Mouse (Mus musculus) heart, embryonic 13.5 days (tissue): ENCODE measurements at regions not wholly inside any gene's neighbourhood (a gene's known extent, or its start where the extent isn't known, plus 50 kb on each side); places are given as distances from the start of the nearest gene placed in this dataset.
"Not testable (repeated sequence)": the region's sequence is repeated elsewhere in the genome, so short reads cannot be mapped to it uniquely, and the experiment has no call there.

Experiments used
- ATAC-seq: fragments of 200-750 bp; cut with Nextera tagmentation; 2 replicates; pipeline ENCODE4 v1.8.0; 2017; ENCODE audit warnings: moderate TSS enrichment; ENCODE audit not compliant: insufficient number of reproducible peaks, low FRiP score, low TSS enrichment; ENCODE audit errors: extremely low read depth
- H3K27ac ChIP-seq: fragments of 300-500 bp; sonication (generic); replicated peaks from 2 replicates; pipeline ENCODE4 v1.5.1; 2015; ENCODE audit warnings: moderate library complexity, mild to moderate bottlenecking, inconsistent platforms
- H3K27me3 ChIP-seq: fragments of 300-500 bp; sonication (generic); replicated peaks from 2 replicates; pipeline ENCODE4 v1.6.1; 2015; ENCODE audit warnings: mild to moderate bottlenecking, inconsistent platforms
- H3K36me3 ChIP-seq: fragments of 300-500 bp; sonication (generic); 2 replicates; pipeline ENCODE4 v1.6.1; 2015; ENCODE audit warnings: mild to moderate bottlenecking, inconsistent platforms
- H3K4me1 ChIP-seq: fragments of 300-500 bp; sonication (generic); 2 replicates; pipeline ENCODE4 v1.6.1; 2015; ENCODE audit warnings: inconsistent platforms
- H3K4me2 ChIP-seq: fragments of 300-500 bp; sonication (generic); 2 replicates; pipeline ENCODE4 v1.6.1; 2015; ENCODE audit warnings: inconsistent platforms, mild to moderate bottlenecking, moderate library complexity
- H3K4me3 ChIP-seq: fragments of 300-500 bp; sonication (generic); 2 replicates; pipeline ENCODE4 v1.5.1; 2015; ENCODE audit warnings: moderate library complexity, mild to moderate bottlenecking, inconsistent platforms
- H3K9ac ChIP-seq: fragments of 300-500 bp; sonication (generic); 2 replicates; pipeline ENCODE4 v1.6.1; 2015; ENCODE audit warnings: inconsistent platforms, mild to moderate bottlenecking, moderate library complexity
- H3K9me3 ChIP-seq: fragments of 300-500 bp; sonication (generic); 2 replicates; pipeline ENCODE4 v1.6.1; 2016; ENCODE audit warnings: inconsistent platforms
- WGBS: fragments of 180-500 bp; shearing (Covaris S2); methylation state at CpG from one replicate; pipeline ENCODE4 v1.1.7; 2015; ENCODE audit warnings: mixed read lengths; 5-methylcytosine and 5-hydroxymethylcytosine counted together

DNA sequence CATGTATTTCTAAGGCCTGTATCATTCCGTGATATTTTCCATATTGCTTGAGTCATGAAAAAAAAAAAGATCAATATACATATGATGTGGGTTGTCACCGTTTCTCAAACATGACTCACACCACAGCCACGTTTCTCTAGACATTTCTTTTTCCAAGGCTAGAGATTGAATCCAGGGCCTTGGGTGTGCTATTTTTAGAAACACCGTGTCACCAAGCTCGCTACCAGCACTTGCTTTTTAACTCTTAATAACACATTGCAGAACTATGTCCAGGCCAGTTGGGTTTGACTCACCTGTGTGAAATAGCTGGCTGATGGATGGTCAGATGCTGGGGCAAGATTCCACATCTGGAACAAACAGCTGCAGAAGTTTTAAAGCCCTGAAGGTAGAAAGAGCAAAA is 209.6 kb upstream of the Arid2 start:
- ATAC-seq: no peak
- no peaks in the 10 kb centered on the region for H3K27me3 ChIP-seq
- 26% methylated on average over 5 of the region's 5 CpGs for WGBS
- no peaks in the 10 kb centered on the region for H3K36me3 ChIP-seq
- peak overlapping the region; percentile 50 for H3K27ac ChIP-seq
- H3K9ac ChIP-seq: no peak overlapping the region
- peaks cover 41% of the 10 kb centered on the region for H3K4me1 ChIP-seq
- peak overlapping the region; percentile 16 for H3K4me2 ChIP-seq
- H3K9me3 ChIP-seq: no peaks in the 10 kb centered on the region
- H3K4me3 ChIP-seq: no peak overlapping the region

DNA sequence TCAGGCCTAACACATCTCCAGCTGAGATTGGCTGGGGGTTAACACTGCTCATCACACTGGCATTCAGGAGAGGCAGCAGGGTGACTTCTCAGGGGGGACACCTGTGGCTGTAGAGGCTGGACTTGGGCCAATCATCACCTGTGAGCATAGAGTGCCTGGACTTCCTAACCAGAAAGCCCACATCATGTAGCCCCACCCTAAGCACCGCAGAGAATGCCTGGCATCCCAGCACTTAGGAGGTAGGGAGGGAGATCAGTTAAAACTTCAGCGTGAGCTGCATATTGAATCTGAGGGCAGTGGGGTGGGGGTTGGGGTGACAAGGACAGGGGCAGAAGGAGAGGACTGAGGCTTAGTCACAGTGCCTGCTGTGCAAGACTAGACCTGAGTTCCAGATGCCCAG is 208.7 kb upstream of the Arid2 start:
- no peak overlapping the region for H3K9ac ChIP-seq
- ATAC-seq: no peak
- H3K27me3 ChIP-seq: no peaks in the 10 kb centered on the region
- peak overlapping the region; percentile 50 for H3K27ac ChIP-seq
- peaks cover 44% of the 10 kb centered on the region for H3K4me1 ChIP-seq
- no peaks in the 10 kb centered on the region for H3K36me3 ChIP-seq
- no peaks in the 10 kb centered on the region for H3K9me3 ChIP-seq
- 12% methylated on average over 2 of the region's 2 CpGs for WGBS
- H3K4me2 ChIP-seq: 0 out of 2 replicates have a peak overlapping the region, but pooled peaks have one; percentile 16
- H3K4me3 ChIP-seq: no peak overlapping the region

DNA sequence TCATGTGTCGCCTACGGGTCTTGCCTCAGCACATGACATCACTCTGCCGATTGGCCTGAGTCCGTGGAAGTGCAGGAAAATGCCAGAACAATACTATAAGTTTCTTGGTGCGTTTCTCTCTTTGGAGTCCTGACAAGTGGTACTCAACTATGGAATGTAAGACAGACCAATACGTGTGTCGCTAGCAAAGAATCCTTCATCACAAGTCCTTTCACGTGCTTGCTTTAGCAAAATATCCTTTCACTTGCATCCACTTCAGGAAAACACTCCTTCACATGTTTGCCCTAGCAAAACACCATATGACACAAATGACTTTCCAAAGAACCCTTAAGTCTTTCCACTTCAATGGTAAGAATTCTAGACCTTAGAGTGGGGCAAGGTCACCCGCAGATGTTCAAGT is 197.6 kb upstream of the Arid2 start:
- H3K4me2 ChIP-seq: no peak overlapping the region
- no peak for ATAC-seq
- no peaks in the 10 kb centered on the region for H3K36me3 ChIP-seq
- no peaks in the 10 kb centered on the region for H3K4me1 ChIP-seq
- no peak overlapping the region for H3K27ac ChIP-seq
- 77% methylated on average over 9 of the region's 9 CpGs for WGBS
- no peak overlapping the region for H3K9ac ChIP-seq
- no peaks in the 10 kb centered on the region; the same call in 1 of the 2 replicates for H3K9me3 ChIP-seq
- no peak overlapping the region for H3K4me3 ChIP-seq
- H3K27me3 ChIP-seq: no peaks in the 10 kb centered on the region

DNA sequence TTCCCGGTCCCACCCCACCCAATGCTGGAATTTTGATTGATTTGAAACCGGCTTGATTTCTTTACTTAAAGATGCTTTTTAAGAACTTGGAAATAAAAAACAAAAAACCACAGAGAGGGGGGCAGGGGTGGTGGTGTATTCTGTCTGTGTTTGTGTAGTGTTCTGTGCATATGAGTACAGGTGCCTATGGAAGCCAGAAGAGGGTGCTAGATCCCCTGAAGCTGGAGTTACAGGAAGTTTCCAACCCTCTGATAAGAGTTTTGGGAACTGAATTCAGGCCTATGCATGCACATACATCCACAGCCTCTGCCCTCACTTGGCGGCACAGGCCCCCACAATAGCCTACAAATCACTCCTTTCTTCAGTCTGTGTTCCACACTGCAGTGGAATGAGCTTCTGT is 190.9 kb upstream of the Arid2 start:
- Histone ChIP-seq H3K36me3 (no peaks in the 10 kb centered on the region), H3K9me3 (no peaks in the 10 kb centered on the region), H3K4me3 (no peak overlapping the region), H3K4me1 (no peaks in the 10 kb centered on the region), H3K27me3 (no peaks in the 10 kb centered on the region), H3K4me2 (no peak overlapping the region), H3K9ac (no peak overlapping the region), H3K27ac (no peak overlapping the region)
- WGBS: 82% methylated on average over 3 of the region's 3 CpGs
- ATAC-seq: no peak

DNA sequence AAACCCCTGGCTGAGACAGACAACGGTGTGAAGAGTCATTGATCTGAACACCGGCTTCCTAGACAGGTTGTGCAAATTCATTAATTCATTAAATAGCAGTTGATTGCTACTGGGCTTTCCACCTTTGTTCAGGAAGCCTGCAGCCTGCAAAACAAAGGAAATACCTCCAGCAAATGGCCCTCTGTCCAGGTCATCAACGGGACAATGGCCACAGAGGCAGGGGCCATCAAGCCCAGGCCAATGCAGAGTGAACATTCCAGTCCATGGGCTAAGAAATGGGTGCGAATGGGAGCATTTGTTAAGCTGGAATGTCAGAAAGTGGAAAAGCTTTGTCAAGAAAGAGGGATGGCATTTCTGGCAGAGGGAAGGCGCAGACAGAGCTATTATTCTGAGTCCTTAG is 188.5 kb upstream of the Arid2 start:
- 73% methylated on average over 5 of the region's 5 CpGs for WGBS

DNA sequence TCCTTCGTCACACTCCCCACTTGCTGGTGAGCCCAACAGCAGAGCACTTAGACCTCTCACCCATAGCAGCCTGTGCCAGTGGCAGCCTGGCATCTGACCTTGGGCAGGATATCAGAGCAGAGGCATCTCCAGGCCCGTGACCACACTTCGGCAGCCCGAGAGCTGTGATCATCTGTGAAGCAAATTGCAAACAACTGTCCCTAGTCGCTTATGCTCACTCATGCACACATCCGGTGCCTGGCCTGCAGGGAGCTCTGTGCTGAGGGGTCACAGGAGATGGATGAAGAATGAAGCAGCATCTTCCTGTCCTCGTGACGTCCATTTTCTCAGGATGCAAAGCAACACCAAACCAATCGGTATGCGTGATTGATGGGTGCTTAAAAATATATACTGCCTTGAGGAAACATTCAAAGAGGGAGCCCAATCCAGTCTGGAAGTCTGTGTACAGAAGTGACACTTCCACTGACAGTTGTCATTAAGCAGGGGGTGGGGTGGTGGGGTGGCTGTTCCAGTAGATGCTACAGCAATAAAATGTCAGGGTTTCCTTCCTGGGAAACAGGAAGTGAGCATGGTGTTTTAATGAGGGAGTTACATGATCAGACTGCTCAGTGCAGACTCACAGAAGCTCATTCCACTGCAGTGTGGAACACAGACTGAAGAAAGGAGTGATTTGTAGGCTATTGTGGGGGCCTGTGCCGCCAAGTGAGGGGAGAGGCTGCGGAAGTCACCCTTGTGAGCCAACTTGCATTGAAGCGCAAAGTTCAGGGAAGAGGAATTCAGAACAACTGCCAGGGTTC is 187.3 kb upstream of the Arid2 start:
- H3K4me3 ChIP-seq, ATAC-seq, H3K36me3 ChIP-seq, H3K4me1 ChIP-seq, H3K27me3 ChIP-seq, H3K9ac ChIP-seq, H3K27ac ChIP-seq, H3K9me3 ChIP-seq, H3K4me2 ChIP-seq: not testable (repeated sequence)
- WGBS: 72% methylated on average over 13 of the region's 13 CpGs

More for the DNA sequence above, 188.5 kb upstream of the Arid2 start:
- H3K4me2 ChIP-seq: no peak overlapping the region
- no peak for ATAC-seq
- no peak overlapping the region for H3K9ac ChIP-seq
- H3K27me3 ChIP-seq: no peaks in the 10 kb centered on the region
- no peaks in the 10 kb centered on the region for H3K4me1 ChIP-seq
- H3K9me3 ChIP-seq: 0 out of 2 replicates have a peak, but pooled peaks cover 3% of the 10 kb centered on the region
- no peak overlapping the region for H3K4me3 ChIP-seq
- no peak overlapping the region for H3K27ac ChIP-seq
- no peaks in the 10 kb centered on the region for H3K36me3 ChIP-seq

DNA sequence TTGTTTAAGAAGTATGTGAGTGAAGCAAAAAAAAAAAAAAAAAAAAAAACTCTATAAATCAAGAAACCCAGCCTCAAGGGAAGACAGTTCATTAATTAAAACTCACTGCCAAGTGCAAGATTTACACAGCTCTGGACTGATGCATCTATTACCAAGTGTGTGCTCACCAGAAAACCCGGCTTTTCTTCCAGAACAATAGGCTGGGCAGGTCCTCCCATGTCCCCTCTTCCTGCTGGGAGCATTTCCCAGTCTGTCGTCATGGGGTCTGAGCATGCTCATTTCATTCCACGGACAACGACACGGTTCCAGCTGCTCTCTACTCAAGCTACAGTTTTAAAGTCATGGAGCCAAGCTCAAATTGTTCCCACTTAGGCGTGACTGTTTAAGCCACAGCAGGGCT is 183.6 kb upstream of the Arid2 start:
- Histone ChIP-seq H3K9ac (no peak overlapping the region), H3K9me3 (0 out of 2 replicates have a peak, but pooled peaks cover 3% of the 10 kb centered on the region), H3K36me3 (no peaks in the 10 kb centered on the region), H3K4me3 (no peak overlapping the region), H3K4me1 (no peaks in the 10 kb centered on the region), H3K27ac (no peak overlapping the region), H3K27me3 (no peaks in the 10 kb centered on the region), H3K4me2 (no peak overlapping the region)
- WGBS: 54% methylated on average over 6 of the region's 6 CpGs
- ATAC-seq: no peak

DNA sequence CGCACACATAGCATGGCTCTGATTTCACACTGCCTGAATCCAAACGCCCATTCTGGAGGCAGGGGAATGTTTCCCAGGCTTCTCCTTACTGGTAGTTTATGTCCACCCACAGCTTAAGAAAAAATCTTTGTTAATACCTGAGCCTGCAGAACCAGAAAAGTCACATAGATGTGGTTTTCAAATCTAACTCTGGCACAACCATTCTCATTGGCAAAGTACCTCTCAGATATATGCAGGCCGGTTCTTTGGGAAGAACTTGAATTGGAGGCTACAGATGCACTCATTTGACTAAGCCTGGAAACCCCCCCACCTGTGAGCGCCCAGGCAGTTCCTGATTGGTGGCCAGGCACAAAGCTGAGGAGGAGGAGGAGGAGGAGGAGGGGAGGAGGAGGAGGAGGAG is 179.8 kb upstream of the Arid2 start:
- H3K27ac ChIP-seq: no peak overlapping the region
- H3K4me3 ChIP-seq: no peak overlapping the region
- no peaks in the 10 kb centered on the region for H3K4me1 ChIP-seq
- no peak overlapping the region for H3K9ac ChIP-seq
- WGBS: 53% methylated on average over 4 of the region's 4 CpGs
- no peaks in the 10 kb centered on the region for H3K27me3 ChIP-seq
- no peak overlapping the region for H3K4me2 ChIP-seq
- no peaks in the 10 kb centered on the region for H3K36me3 ChIP-seq
- ATAC-seq: no peak
- 0 out of 2 replicates have a peak, but pooled peaks cover under 1% of the 10 kb centered on the region for H3K9me3 ChIP-seq

DNA sequence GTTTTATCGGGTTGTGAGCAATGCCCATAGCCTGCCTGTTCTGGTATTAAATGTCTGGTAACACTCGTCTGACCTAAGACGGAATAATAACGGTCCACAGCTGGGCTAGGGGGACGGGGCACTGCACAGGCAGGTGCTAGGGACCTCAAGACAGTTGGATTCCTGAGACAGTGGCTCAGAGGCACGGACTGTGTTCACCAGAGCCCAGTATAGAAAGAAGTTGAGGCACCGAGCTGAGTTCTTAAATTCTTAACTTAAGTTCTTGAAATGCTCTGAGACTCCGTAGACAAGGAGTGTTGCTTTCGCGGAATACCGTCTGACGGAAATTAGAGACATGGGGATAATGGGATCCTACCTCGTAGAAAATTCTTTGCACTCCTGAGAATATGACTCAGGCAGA is 174.2 kb upstream of the Arid2 start:
- Histone ChIP-seq H3K4me3 (no peak overlapping the region), H3K4me1 (peaks cover 14% of the 10 kb centered on the region), H3K36me3 (no peaks in the 10 kb centered on the region), H3K27ac (no peak overlapping the region), H3K4me2 (no peak overlapping the region), H3K9ac (no peak overlapping the region), H3K27me3 (no peaks in the 10 kb centered on the region), H3K9me3 (no peaks in the 10 kb centered on the region)
- no peak for ATAC-seq
- 83% methylated on average over 13 of the region's 13 CpGs for WGBS

DNA sequence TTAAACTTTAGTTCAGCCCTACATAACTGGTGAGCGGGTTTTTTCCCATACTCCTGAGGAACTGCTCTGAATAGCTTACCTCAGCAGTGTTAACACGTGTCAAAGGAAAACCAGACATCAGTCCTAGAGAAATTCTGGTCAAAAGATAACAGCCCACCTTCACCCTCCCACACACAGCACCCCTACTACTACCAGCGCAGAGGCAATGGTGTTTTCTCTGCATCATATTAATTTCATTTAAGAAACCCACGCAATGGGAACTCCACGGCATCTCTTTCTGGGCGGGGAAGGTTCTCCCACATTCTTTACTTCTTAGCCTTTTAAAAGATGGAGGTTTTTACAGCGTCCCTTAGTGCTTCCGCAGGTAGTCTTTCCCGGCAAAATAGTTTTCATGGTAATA is 172.7 kb upstream of the Arid2 start:
- ATAC-seq: no peak
- Histone ChIP-seq H3K9ac (no peak overlapping the region), H3K27ac (no peak overlapping the region), H3K4me1 (peaks cover 14% of the 10 kb centered on the region), H3K27me3 (no peaks in the 10 kb centered on the region), H3K4me2 (peak overlapping the region; percentile 52), H3K4me3 (0 out of 2 replicates have a peak overlapping the region, but pooled peaks have one; percentile 11), H3K36me3 (no peaks in the 10 kb centered on the region), H3K9me3 (no peaks in the 10 kb centered on the region)
- WGBS: 44% methylated on average over 9 of the region's 9 CpGs

DNA sequence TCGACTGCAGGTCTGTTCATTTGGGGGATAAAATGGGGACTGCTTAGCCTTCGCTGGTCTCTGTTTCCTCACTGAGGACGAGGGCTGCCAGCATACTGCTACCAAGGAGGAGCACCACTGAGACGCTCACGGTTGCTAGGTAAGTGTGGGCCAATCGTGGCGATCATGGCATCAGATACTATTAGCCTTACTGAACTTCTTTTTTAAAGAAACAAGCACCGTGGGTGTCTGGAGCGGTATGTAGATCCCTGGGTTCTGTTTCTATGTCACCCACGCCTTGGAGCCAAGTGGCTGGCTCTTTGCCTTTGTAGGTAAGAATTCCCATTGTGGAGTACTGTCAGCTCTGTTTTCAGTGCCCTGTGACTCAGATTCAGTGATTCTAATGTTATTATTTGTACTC is 172.1 kb upstream of the Arid2 start:
- ATAC-seq: no peak
- Histone ChIP-seq H3K4me1 (peaks cover 14% of the 10 kb centered on the region), H3K4me3 (peak overlapping the region; percentile 11; the same call in 1 of the 2 replicates), H3K9ac (0 out of 2 replicates have a peak overlapping the region, but pooled peaks have one; percentile 8), H3K36me3 (no peaks in the 10 kb centered on the region), H3K27me3 (no peaks in the 10 kb centered on the region), H3K4me2 (peak overlapping the region; percentile 52), H3K27ac (no peak overlapping the region), H3K9me3 (0 out of 2 replicates have a peak, but pooled peaks cover under 1% of the 10 kb centered on the region)
- WGBS: 21% methylated on average over 10 of the region's 10 CpGs

DNA sequence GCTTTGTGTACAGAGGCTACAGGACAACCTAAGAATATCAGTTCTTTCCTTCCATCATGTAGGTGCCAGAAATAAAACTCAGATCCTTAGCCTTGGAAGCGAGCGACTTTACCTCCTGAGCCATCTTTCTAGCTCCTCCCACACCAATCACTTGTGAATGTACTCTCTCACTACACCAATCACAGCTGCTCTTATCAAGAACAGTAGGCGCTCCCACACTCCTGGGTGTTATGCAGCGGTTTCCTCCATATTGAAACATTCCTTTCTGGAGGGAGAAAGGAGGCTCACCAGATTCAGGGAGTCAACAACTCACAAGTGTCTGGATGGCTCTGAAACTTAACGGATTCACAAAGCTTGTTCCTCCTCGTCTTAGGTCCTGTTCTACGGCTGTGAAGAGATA is 168.1 kb upstream of the Arid2 start:
- no peaks in the 10 kb centered on the region for H3K36me3 ChIP-seq
- ATAC-seq: no peak
- no peak overlapping the region for H3K4me2 ChIP-seq
- no peak overlapping the region for H3K27ac ChIP-seq
- peaks cover 13% of the 10 kb centered on the region for H3K4me1 ChIP-seq
- 77% methylated on average over 7 of the region's 7 CpGs for WGBS
- H3K27me3 ChIP-seq: no peaks in the 10 kb centered on the region
- 0 out of 2 replicates have a peak, but pooled peaks cover 10% of the 10 kb centered on the region for H3K9me3 ChIP-seq
- no peak overlapping the region for H3K9ac ChIP-seq
- H3K4me3 ChIP-seq: no peak overlapping the region
